Mouse (Mus musculus) lung, postnatal 0 days (tissue): ENCODE results near the gene March10.

Experiments used
- CTCF ChIP-seq: IDR thresholded peaks from 2 replicates; pipeline ENCODE4 v1.5.1; 2016; ENCODE audit warnings: antibody characterized with exemption, mild to moderate bottlenecking
- EP300 ChIP-seq: IDR thresholded peaks from 2 replicates; pipeline ENCODE4 v1.6.1; 2016; ENCODE audit warnings: antibody characterized with exemption, mild to moderate bottlenecking, control low read depth

GRCm38 (mm10) chr11:105312972-105313632, 143.4 kb downstream of the March10 start:
- TF ChIP-seq CTCF (no peak), EP300 (no peak)
